Mouse (Mus musculus) adrenal gland, adult 2 months (tissue): ENCODE data around the gene Msi2. TPM values are rescaled to one million over a fixed set of nuclear protein-coding genes. Genes with fewer than 3 reads are reported as not detected.

Source experiments
- DNase-seq: peaks from one replicate; pipeline ENCODE4 v3.0.0; 2021
- polyA plus RNA-seq: library from polyadenylated mRNA; depleted of rRNA; stranded (reverse); fragments of >200 nt; gene quantifications from 2 replicates; pipeline ENCODE4 v1.2.3, GENCODE M21; 2012
- total RNA-seq, 2 experiments: library from RNA; stranded (reverse); gene quantifications; 2 replicates each; pipeline ENCODE4 v1.2.3; 2021

The Msi2 gene
- total and polyA plus RNA-seq, 3 experiments, result 39.1 to 214 (median 205) TPM

DNA sequence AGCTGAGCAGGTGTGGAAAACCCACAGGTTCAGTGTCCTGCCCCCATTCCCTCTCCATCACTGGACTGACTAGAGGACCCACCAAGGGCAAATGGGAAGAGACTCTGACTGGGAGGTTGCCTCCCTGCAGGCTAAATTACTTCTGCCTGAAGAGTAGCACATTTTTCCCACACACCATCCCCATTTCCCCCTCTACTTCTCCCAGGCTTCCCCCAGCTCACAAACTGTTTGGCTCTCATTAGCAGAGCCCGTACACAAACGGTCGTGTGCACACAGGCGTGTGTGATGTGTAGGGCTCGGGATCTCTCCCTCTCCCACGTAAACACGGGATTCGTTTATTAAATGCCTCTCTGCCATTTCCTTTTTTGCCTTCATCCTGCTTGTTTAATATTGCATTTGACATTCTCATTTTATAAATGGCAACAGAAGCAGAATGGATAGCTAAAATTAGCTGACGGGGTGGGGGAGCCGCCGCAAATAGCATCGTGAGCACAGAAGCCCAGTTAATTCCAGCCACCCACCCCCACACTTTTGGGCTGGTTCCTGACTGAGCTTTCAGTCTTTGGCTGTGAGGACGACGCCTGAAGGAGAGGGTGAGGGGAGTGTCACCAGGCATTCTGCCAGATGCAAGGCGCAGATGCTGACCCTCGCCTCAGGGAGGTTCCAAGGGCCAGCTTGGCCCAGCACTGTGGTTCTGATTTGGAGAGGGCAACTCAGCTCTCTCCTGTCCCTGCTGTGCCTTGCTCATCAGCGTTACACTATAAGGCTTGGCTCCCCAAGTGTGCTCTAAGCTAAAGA lies 313.3 kb downstream of the Msi2 start:
- no peak for DNase-seq

DNA sequence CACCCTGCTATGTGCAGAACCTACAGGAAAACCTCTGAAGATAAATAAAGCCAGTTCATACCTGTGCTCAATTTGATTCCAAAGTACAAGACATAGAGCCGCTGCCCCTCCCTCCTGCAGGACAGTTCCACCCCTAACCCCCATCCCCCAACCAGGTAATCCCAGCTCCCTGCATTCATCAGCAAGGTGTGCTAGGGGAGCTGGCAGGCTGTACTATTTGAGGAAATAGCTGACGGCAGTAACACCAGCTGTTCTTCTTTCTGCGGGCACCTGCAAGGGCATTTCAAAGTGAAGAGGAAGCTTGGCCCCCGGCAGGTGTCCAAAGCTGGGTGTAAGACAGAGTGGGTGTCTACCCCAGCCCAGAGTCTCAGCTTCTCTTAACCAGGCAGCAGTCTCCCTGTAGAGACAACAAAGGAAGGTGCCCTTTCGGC lies 314.1 kb downstream of the Msi2 start:
- DNase-seq, result no peak

DNA sequence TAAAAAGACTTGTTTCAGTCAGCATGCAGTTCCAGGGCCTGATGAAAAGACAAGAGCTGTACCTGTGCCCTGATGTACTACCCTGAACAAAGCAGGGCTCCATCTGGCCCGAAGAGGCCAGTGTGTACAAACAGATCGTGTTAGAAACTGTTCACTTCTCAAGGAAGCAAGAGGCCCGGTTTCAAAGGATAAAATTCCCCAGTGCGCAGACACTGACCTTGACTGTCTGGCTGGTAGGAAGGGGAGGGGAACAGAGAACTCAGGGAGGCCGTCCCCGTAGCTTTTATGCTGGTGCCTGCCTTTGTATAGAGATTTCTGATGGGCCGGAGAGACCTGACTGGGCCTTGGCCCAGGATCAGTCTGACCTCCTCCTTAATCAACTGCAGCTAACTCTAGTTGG lies 316.0 kb downstream of the Msi2 start:
- peak; percentile 69 for DNase-seq

DNA sequence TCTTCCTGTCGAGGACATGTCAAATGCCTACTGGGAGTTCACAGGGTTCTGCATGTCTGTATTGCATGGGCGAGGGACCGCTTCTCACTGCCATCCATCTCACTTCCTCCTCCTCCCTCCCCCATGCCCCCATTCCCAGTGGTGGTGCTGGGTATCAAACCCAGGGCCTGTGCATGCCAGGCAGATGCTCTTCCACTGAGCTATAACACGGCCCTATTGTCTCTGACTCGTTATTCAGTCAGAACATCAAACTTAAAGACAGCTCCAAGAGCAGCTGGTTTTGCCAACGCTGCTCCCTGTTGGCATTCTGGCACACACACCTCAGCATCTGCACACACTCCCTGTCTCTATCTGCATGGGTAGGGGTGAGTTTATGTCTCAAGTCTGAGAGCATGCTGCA lies 317.0 kb downstream of the Msi2 start:
- DNase-seq, result no peak

DNA sequence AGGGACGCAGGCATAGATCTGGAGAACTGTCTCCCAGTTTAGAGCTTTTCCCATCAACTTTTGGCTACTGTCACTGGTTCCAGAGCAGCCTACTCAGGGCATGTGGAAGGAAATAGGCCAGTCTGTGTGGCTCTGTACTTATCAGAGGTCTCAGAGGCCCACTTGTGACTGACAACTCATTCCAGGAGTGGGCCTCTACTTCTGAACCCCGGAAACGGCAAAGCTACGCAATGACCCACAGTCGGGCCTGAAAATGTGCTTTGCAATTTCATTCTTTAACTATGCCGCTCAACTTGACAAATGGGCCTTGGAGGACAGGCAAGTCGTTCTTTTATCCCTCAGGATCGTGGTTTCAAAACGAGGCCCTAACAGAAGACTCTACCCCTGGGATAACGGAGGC lies 317.4 kb downstream of the Msi2 start:
- no peak for DNase-seq

DNA sequence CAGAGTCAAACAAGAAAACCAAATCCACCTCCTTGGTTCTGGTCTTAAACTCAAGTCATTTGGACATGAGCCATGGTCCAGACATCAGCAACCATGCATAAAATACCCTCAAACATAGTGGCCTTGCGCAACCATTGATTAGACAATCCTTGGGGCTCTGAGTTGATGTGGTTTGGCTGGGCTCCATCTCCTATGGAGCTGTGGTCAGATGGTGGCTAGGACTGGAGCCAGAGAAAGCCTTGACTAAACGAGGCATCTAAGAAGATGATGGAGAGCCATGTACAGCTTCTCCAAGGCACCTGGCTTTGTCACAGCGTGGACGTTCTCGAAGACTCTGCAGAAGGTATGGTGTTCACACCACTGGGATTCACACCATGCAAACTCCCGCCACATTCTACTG lies 318.1 kb downstream of the Msi2 start:
- peak; percentile 64 for DNase-seq

DNA sequence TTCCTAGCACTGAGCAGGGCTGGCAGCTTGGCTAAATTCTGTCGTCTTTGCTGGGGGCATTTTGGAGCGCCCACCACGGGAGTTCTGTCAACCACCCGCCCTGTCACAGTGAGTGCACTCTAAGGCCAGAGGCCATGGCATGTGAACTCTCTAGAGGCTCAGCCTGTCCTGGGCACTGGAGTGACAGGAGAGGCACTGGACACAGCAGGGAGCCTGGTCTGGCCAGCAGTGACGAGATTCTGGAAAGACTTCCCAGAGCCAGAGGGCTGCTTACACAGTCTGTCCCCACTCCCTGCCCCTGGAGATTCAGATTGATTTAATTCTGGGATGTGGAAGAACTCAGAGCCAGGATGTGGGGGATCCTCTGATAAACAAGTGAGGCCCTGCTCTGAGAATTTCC lies 318.9 kb downstream of the Msi2 start:
- DNase-seq, result no peak

DNA sequence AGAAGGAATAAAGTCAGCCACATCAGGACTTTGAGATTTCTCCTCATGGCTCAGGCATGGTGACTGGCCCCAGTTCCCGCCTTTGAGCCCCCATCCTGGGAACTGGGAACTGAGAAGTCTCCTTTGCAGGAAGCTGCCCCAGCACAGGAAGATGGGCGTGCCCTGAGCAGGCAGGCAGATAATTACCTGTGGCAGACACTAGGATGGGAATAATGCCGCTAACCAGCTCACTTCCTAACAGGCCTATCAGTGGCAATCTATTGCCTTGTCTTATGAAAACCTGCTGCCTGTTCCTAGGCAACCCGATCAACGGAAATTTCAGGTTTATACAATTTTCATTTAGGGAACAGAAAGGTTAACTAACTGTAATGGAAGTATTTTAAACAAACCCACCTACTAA lies 319.3 kb downstream of the Msi2 start:
- no peak for DNase-seq

DNA sequence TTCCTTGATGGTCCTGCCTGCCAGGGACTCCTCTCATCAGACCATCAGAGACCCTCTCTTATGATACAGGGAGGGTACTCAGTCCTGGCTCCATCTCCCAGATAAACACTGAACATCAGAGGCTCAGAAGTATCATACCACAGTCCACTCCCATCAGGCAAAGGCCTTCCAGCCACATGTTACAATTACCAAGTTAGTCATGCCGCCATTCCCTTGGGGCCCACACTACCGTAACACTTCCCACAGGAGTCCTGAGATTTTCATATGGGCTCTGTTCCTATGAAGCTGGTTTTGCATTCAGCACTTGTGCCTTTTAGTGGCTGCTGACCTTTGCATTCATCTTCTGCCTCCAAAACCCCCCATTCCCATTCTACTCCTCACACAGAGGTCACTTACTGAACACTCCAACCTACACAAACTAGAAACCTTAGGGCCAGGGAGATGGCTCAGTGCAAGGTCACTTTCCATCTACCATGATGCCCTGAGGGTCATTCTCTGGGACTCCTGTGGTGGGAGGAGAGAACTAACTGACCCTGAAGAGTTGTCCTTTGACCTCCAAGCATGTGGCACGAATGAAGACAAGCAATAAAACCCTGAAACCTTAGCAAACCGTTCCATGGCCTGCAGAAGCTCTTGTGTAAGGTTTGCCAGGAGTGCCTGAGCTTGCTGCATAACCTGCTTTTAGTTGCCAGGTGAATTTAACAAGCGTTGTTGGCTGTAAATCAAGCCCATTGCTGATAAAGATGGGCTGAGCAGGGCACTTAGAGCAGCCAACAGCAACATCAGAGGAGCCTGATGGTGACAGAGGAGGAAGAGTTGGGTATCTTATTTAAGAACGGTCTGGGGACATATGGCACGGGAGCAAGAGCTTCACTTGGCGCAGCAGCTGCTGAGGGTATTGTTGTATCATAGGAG lies 323.0 kb downstream of the Msi2 start:
- no peak for DNase-seq

DNA sequence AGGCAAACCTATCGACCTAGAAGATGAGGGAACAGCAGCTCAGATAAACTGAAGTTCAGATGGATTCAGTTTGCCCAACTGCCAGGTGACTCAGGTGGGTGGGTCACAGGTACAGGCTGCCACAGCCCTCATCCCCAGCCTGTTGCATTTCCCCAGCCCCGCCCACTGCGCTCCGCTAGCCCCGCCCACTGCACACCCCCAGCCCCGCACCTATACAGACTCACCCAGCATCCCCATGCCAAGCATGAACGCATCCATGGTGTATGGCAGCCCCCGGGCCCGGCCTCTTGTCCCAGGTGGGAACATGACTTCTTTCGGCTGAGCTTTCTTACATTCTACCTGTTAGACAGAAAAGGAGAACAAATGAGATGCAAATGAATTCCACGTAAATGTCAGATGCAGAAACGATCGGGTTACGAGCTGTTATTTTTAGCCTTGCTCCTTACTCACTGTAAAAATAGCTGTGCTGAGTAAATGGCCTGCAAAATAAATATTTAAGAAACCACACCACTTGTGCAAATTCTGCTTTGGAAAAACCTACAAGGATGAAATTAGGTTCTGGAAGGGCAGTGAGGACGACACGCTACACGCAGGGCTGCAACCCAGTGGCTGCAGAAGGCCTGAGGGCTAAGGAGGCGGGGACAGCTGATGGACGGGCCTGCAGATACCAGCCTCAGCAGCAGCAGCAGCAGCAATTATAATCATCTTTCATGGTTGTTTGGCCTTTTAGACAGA lies 323.8 kb downstream of the Msi2 start:
- no peak for DNase-seq

DNA sequence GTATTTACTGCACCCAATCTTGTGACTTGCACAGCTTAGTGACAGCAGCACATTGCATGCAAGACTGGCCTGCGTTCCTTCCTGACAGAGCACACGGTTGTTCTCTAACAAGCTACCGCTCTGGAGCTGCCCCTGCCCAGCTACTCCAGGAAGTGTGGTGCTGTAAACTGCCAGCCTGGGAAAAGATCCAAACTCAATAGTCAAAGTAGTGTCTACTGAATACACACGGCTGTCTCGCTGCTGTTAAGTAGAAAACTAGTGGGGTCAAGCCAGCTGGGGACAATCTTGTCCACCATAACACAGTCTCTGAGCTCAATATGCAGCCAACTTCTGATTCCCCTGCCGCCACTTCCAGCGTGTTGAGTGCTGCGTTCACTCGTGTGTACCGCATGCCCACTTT lies 325.6 kb downstream of the Msi2 start:
- no peak for DNase-seq

DNA sequence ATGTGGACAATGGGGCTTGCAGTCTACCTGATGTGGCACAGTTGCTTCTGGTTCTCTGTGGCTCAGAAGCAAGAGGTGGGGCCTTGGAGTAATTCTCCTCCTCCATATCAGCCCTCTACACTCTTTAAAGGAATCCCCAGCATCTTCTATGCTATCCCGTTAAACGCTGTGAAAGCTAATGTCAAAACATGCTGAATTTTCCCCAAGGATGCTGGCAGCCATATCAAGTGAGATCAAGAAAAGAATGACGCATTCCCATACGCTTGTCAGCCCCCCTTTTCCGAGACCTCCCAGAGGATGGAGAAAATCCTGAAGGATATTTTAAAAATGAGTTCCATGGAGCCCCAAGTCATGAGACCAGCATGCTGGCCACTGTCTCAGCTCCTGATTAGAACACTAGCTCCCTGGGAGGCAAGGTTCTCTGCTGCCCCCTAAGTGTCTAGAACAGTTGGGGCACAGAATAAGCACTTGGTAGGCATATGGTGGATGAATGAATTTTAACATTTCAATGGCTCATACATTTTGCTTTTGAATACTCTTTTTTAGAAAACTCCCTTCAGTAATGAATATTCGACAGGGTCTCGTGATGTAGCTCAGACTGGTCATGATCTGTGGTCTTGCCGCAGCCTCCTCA lies 327.0 kb downstream of the Msi2 start:
- DNase-seq, result no peak

DNA sequence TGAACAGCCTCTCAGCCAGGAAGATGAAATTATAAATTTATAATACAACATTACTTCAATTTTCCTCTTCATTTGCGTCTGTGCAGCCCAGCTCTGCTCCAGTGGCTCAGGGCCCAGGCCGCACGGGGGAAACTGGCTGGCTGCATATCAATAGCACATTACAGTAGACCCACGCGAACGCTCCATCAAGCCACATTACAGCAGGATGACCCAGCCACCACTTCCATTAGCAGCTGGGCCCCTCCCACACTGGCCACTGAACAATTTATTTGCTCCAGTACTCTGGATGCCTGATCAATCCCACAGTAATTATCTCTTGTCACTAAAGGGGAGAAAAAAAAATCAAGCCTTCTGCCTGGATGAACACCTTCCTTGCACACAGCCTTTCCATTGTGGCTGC lies 328.8 kb downstream of the Msi2 start:
- DNase-seq, result no peak

DNA sequence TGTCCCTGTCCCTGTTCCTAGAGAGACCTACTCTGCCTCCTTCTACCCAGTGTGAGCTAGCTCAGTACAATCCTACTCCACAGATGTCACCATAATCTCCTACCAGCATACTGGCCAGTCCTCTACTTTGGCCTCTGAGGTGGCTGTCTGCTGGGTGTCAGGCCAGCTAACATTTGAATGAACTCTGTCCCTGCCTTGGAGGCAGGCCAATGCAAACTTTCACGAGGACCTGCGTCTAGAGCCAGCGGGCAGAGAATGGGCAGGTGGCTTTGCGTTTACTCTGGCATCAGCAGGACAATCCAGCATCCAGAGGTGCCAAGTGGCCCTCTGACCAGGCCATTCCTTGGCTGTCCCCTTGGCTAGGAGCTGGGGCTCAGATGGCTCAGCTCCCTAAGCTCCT lies 331.4 kb downstream of the Msi2 start:
- DNase-seq, result peak; percentile 44

DNA sequence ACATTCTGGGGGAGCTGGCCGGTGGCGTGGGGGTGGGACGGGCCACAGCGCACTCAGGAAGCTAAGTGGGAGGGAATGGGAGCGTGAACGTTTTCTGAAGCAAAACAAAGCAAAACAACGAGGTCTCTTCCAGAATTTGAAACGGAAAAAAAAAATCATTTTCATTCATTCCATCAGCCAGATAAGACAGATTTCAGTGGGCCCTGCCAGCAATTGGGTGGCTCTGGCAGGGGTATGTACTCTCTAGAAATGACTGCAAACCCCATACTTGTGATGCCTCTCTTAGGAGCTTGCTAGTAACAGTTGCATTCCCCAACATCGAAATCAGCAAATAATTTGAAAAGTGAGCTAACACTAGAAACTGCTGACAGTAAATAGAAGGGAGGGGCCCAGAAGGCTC lies 335.9 kb downstream of the Msi2 start:
- no peak for DNase-seq

DNA sequence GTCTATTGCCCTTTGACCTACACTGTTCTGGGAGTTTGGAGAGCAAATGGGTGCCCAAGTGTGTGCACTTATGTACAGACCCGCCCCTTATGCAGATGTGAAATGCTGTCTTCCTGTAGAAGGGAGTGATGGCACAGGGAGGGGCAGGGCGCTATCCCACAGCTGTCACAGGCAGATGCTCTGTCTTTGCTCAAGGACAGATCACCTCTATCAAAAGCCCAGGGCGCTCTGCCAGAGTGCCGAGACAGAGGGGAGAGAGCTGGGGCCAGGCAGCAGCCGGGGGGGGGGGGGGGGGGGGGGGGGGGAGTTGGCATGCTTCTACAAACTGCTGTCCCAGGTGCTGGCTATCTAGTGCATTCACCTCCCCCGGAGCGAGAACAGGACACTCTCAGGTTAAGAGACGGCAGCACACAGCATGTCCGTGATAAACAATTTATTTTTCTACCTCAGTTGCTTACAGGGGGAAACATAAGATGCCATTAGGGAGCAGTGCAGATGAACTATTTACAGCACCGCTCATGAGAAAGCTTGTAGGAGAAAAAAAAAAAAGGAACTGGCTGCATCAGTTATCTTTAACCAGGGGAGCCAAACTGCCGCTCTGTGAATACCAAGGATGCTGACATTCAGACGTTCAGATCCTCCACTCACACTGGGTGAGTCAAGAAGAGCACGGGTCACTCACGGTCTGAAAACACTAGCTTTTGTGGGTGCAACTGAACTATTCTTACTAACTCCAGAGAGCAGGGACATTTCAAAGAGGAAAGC lies 337.0 kb downstream of the Msi2 start:
- peak; percentile 50 for DNase-seq

DNA sequence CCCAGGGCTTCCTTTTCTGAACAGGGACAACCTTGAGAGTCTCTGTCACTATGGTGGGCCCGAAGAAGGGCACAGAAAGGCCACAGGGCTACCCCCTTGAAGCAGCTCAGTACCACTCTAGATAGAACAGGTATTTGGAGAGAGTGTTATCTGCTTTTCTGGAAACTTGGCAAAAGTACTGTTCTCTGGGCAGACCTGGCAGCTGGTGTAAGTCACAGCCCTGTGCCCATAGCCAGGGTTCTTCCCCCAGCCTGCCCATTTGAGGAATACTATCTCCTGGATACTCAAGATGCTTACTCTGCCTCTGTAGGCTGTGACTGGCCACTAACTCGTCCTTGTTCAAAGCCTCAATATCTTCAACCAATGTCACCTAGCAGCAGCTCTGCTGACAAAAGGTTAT lies 338.7 kb downstream of the Msi2 start:
- no peak for DNase-seq

DNA sequence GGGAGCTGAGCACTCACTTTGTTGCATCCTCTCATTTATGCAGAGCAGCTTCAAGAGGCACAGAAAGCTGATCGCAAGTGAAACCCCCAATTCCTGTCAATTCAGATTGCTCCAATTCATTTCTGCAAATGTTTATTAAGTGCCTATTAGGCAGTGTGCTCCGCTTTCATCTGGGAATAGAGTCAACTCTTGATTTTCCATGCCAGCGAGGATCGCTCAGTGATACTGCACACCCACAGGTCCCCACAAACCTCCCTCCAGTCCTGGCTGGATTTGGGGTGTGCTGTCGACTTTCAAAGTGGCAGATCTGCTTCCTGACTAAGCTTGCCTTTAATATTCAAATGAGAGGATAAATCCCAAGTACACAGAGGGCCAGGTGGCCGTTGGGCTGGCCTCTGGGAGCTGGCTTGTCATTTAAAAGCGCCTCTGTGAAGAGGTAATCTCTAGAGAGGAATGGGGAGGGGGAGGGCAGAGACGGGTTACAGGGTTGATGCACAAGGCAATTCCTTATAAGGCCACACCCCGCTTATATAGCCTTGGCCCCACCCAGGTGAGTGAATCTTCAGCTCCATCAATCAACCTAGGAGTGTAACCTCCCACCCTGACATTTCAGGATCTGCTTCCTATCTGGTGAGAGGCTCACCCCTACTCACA lies 339.5 kb downstream of the Msi2 start:
- DNase-seq, result no peak

DNA sequence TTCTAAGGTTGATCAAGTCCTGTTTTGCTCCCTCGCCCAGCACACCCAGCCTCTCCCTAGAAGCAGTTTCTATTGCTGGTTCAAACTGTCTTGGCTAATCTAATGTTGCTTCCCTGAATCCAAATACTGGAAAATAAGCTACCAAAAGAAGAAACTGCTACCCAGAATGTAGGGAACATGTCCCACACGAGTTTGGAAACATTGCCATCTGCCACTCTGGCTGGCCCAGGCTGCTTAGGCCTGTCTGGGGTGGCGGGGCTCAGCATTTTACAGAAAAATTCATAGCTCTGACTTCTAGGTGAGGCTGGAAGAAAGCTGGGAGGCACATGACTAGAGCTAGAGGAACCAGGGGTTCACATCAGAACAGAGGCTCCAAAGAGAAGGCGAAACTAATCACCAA lies 345.7 kb downstream of the Msi2 start:
- DNase-seq, result no peak

DNA sequence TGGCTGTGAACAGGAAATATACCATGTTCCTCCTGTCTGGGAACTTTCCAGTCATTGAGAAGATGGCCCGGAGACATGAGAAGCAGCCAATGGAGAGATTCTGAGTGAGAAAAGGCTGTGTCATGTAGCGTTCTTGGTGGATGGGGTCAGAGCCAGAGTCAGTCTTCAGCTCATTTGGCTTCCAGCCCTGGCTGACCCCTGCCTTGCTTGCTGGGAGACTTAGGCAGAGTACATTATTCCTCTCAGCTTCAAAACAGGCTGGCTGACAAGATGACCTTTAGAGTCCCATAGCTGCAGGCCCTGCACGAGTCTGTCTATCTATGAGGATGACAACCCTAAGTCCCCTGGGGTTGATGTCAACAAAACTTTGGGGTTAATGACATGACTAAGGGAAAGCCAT lies 348.4 kb downstream of the Msi2 start:
- DNase-seq, result peak; percentile 66

DNA sequence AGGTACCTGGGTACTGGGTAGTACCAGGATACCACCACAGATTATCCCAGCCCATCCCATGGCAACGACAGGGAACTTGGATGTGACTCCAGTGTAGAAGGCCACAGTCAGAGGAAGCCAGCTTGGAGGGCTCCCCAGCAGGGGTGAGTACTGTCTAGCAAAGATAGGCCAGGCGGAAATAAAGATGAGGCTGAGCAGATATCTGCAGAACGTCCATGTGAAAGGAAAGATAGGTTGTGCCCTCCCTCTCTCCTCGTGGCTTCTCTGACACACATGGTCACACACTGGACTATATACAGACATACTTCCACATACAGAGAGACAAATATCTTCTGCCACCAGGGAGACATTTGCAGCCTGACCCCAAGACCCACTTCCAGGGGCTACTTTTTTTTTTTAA lies 350.8 kb downstream of the Msi2 start:
- DNase-seq, result no peak
